Mouse (Mus musculus): ENCODE measurements around the gene Hpn. TPM values are rescaled to one million over a fixed set of nuclear protein-coding genes. Genes with fewer than 3 reads are reported as not detected.

The Hpn gene
- polyA plus RNA-seq, 1 experiment from 2014 or later: 29.0 TPM

GRCm38 (mm10) chr7:31076492-31076891 lies 38.6 kb downstream of the Hpn start, which contains the start of gene Fxyd3:
Gene Fxyd3 (minus strand): TSS chr7:31076704.
- Histone ChIP-seq H3K9me3 (ENCODE audit: control insufficient read depth, low read length) (no peaks in the 10 kb centered on the region), H3K27me3 (replicated peaks; ENCODE audit: control insufficient read depth, insufficient read depth, low read length) (no peaks in the 10 kb centered on the region), H3K4me2 (ENCODE audit: low read length) (peak within 1 kb of the TSS; percentile 34), H3K4me3 (ENCODE audit: low read depth, low read length) (no peak within 1 kb of the TSS), H3K36me3 (ENCODE audit: control insufficient read depth, insufficient read depth, low read length) (no peaks in the 10 kb centered on the region), H3K9ac (ENCODE audit: low read length) (no peak within 1 kb of the TSS), H3K4me1 (replicated peaks; ENCODE audit: control insufficient read depth, insufficient read depth, low read length) (no peaks in the 10 kb centered on the region; the same call in 1 of the 2 replicates), H3K27ac (ENCODE audit: low read depth) (peak within 1 kb of the TSS; percentile 3; the same call in 1 of the 2 replicates)
- 38% methylated on average over 5 of the region's 5 CpGs for WGBS
- DNase-seq (ENCODE audit: low spot score): no peak
- ATAC-seq (replicated peaks; ENCODE audit: low FRiP score, low TSS enrichment, low read depth): peak; percentile 64; the same call in 1 of the 2 replicates

- Histone ChIP-seq H3K4me2 (ENCODE audit: low read length) (no peak overlapping the region), H3K27me3 (replicated peaks; ENCODE audit: control insufficient read depth, insufficient read depth, low read length) (no peaks in the 10 kb centered on the region), H3K4me3 (ENCODE audit: low read depth, low read length) (no peak overlapping the region), H3K4me1 (replicated peaks; ENCODE audit: control insufficient read depth, insufficient read depth, low read length) (peaks cover 8% of the 10 kb centered on the region), H3K27ac (ENCODE audit: low read depth) (no peak overlapping the region), H3K36me3 (ENCODE audit: control insufficient read depth, insufficient read depth, low read length) (no peaks in the 10 kb centered on the region), H3K9me3 (ENCODE audit: control insufficient read depth, low read length) (no peaks in the 10 kb centered on the region), H3K9ac (ENCODE audit: low read length) (no peak overlapping the region)
- DNase-seq (ENCODE audit: low spot score) (no peak), ATAC-seq (replicated peaks; ENCODE audit: low FRiP score, low TSS enrichment, low read depth) (no peak)
- WGBS: 66% methylated on average over 5 of the region's 5 CpGs
Observed at GRCm38 (mm10) chr7:31074713-31075069, 40.4 kb downstream of the Hpn start.

- peaks cover 8% of the 10 kb centered on the region for H3K4me1 ChIP-seq (replicated peaks; ENCODE audit: control insufficient read depth, insufficient read depth, low read length)
- no peak overlapping the region for H3K9ac ChIP-seq (ENCODE audit: low read length)
- H3K4me2 ChIP-seq (ENCODE audit: low read length): no peak overlapping the region
- H3K27me3 ChIP-seq (replicated peaks; ENCODE audit: control insufficient read depth, insufficient read depth, low read length): no peaks in the 10 kb centered on the region
- no peak for DNase-seq (ENCODE audit: low spot score)
- no peaks in the 10 kb centered on the region for H3K9me3 ChIP-seq (ENCODE audit: control insufficient read depth, low read length)
- no peak overlapping the region for H3K27ac ChIP-seq (ENCODE audit: low read depth)
- H3K4me3 ChIP-seq (ENCODE audit: low read depth, low read length): no peak overlapping the region
- ATAC-seq (replicated peaks; ENCODE audit: low FRiP score, low TSS enrichment, low read depth): no peak
- H3K36me3 ChIP-seq (ENCODE audit: control insufficient read depth, insufficient read depth, low read length): no peaks in the 10 kb centered on the region
- WGBS: 36% methylated on average over 7 of the region's 7 CpGs
Observed at GRCm38 (mm10) chr7:31074061-31074712, 40.9 kb downstream of the Hpn start.

DNA sequence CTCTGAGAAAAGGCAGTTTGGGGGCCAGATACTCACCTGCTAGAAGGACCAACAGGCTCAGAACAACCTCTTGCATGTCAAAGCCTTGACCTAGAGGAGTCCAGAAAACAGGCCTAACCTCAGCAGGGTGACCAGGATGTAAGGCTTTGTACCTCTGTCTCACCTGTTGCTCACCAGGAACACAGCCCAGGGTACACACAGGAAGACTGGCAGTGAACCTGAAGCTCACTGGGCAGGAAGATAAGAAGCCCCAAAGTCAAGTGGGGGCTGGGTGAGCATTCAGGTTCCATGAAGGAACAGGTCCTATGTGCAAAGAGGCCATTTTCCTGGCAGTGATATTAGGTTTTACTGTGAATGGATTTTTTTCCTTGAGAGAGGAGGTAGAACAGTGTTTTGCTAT lies 41.5 kb downstream of the Hpn start:
- H3K36me3 ChIP-seq (ENCODE audit: control insufficient read depth, insufficient read depth, low read length): no peaks in the 10 kb centered on the region
- no peak overlapping the region for H3K9ac ChIP-seq (ENCODE audit: low read length)
- H3K4me3 ChIP-seq (ENCODE audit: low read depth, low read length): no peak overlapping the region
- H3K27ac ChIP-seq (ENCODE audit: low read depth): no peak overlapping the region
- H3K27me3 ChIP-seq (replicated peaks; ENCODE audit: control insufficient read depth, insufficient read depth, low read length): no peaks in the 10 kb centered on the region
- no peaks in the 10 kb centered on the region for H3K9me3 ChIP-seq (ENCODE audit: control insufficient read depth, low read length)
- no peak overlapping the region for H3K4me2 ChIP-seq (ENCODE audit: low read length)
- ATAC-seq (replicated peaks; ENCODE audit: low FRiP score, low TSS enrichment, low read depth): no peak
- peaks cover 8% of the 10 kb centered on the region for H3K4me1 ChIP-seq (replicated peaks; ENCODE audit: control insufficient read depth, insufficient read depth, low read length)
- no peak for DNase-seq (ENCODE audit: low spot score)

- Histone ChIP-seq H3K36me3 (ENCODE audit: control insufficient read depth, insufficient read depth, low read length) (no peaks in the 10 kb centered on the region), H3K9ac (ENCODE audit: low read length) (no peak overlapping the region), H3K4me1 (replicated peaks; ENCODE audit: control insufficient read depth, insufficient read depth, low read length) (peaks cover 8% of the 10 kb centered on the region), H3K4me3 (ENCODE audit: low read depth, low read length) (no peak overlapping the region), H3K27ac (ENCODE audit: low read depth) (peak overlapping the region; percentile 51; the same call in 1 of the 2 replicates), H3K27me3 (replicated peaks; ENCODE audit: control insufficient read depth, insufficient read depth, low read length) (no peaks in the 10 kb centered on the region), H3K4me2 (ENCODE audit: low read length) (peak overlapping the region; percentile 6; the same call in 1 of the 2 replicates), H3K9me3 (ENCODE audit: control insufficient read depth, low read length) (no peaks in the 10 kb centered on the region)
- ATAC-seq (replicated peaks; ENCODE audit: low FRiP score, low TSS enrichment, low read depth): no peak
- DNase-seq (ENCODE audit: low spot score): no peak
- 24% methylated on average over 9 of the region's 9 CpGs for WGBS
Observed at GRCm38 (mm10) chr7:31072326-31072725, 42.8 kb downstream of the Hpn start.

- no peak overlapping the region for H3K4me2 ChIP-seq (ENCODE audit: low read length)
- 83% methylated on average over 6 of the region's 6 CpGs for WGBS
- no peak overlapping the region for H3K9ac ChIP-seq (ENCODE audit: low read length)
- H3K4me1 ChIP-seq (replicated peaks; ENCODE audit: control insufficient read depth, insufficient read depth, low read length): peaks cover 8% of the 10 kb centered on the region
- H3K9me3 ChIP-seq (ENCODE audit: control insufficient read depth, low read length): no peaks in the 10 kb centered on the region
- H3K27me3 ChIP-seq (replicated peaks; ENCODE audit: control insufficient read depth, insufficient read depth, low read length): no peaks in the 10 kb centered on the region
- no peaks in the 10 kb centered on the region for H3K36me3 ChIP-seq (ENCODE audit: control insufficient read depth, insufficient read depth, low read length)
- H3K4me3 ChIP-seq (ENCODE audit: low read depth, low read length): no peak overlapping the region
- ATAC-seq (replicated peaks; ENCODE audit: low FRiP score, low TSS enrichment, low read depth) (no peak), DNase-seq (ENCODE audit: low spot score) (no peak)
- no peak overlapping the region for H3K27ac ChIP-seq (ENCODE audit: low read depth)
Observed at GRCm38 (mm10) chr7:31070324-31070723, 44.8 kb downstream of the Hpn start.

- Histone ChIP-seq H3K4me2 (ENCODE audit: low read length) (no peak overlapping the region), H3K27me3 (replicated peaks; ENCODE audit: control insufficient read depth, insufficient read depth, low read length) (no peaks in the 10 kb centered on the region), H3K4me1 (replicated peaks; ENCODE audit: control insufficient read depth, insufficient read depth, low read length) (peaks cover 8% of the 10 kb centered on the region), H3K36me3 (ENCODE audit: control insufficient read depth, insufficient read depth, low read length) (no peaks in the 10 kb centered on the region), H3K27ac (ENCODE audit: low read depth) (no peak overlapping the region), H3K9ac (ENCODE audit: low read length) (no peak overlapping the region), H3K9me3 (ENCODE audit: control insufficient read depth, low read length) (no peaks in the 10 kb centered on the region), H3K4me3 (ENCODE audit: low read depth, low read length) (no peak overlapping the region)
- DNase-seq (ENCODE audit: low spot score) (no peak), ATAC-seq (replicated peaks; ENCODE audit: low FRiP score, low TSS enrichment, low read depth) (no peak)
- 84% methylated on average over 14 of the region's 14 CpGs for WGBS
Observed at GRCm38 (mm10) chr7:31069491-31069890, 45.6 kb downstream of the Hpn start.

DNA sequence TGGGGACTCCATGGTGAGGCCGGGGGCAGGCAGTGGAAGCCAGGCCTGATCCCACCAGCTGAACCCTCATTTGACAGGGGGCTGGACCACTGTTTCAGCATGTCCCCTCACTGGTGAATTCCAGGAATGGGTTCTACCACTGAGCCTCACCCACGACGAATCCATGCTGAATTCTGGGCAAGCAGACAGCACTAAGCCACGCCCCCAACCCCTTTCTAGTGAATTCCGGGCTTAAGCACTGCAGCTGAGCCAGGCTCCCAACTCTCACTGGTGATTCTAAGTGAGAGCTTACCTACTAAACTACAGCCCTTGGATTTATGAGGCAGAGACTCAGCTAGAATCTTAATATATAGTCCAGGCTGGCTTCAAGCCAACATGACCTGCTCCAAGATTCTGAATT lies 47.3 kb downstream of the Hpn start:
- H3K4me2 ChIP-seq (ENCODE audit: low read length): no peak overlapping the region
- DNase-seq (ENCODE audit: low spot score): no peak
- no peak overlapping the region for H3K4me3 ChIP-seq (ENCODE audit: low read depth, low read length)
- H3K36me3 ChIP-seq (ENCODE audit: control insufficient read depth, insufficient read depth, low read length): no peaks in the 10 kb centered on the region
- 41% methylated on average over 5 of the region's 5 CpGs for WGBS
- H3K9ac ChIP-seq (ENCODE audit: low read length): no peak overlapping the region
- H3K27me3 ChIP-seq (replicated peaks; ENCODE audit: control insufficient read depth, insufficient read depth, low read length): no peaks in the 10 kb centered on the region
- H3K9me3 ChIP-seq (ENCODE audit: control insufficient read depth, low read length): no peaks in the 10 kb centered on the region
- no peak overlapping the region for H3K27ac ChIP-seq (ENCODE audit: low read depth)
- peaks cover 8% of the 10 kb centered on the region for H3K4me1 ChIP-seq (replicated peaks; ENCODE audit: control insufficient read depth, insufficient read depth, low read length)
- peak; percentile 51 for ATAC-seq (replicated peaks; ENCODE audit: low FRiP score, low TSS enrichment, low read depth)

- Histone ChIP-seq H3K4me3 (ENCODE audit: low read depth, low read length) (no peak overlapping the region), H3K4me2 (ENCODE audit: low read length) (no peak overlapping the region), H3K27me3 (replicated peaks; ENCODE audit: control insufficient read depth, insufficient read depth, low read length) (no peaks in the 10 kb centered on the region), H3K36me3 (ENCODE audit: control insufficient read depth, insufficient read depth, low read length) (no peaks in the 10 kb centered on the region), H3K9me3 (ENCODE audit: control insufficient read depth, low read length) (no peaks in the 10 kb centered on the region), H3K9ac (ENCODE audit: low read length) (no peak overlapping the region), H3K4me1 (replicated peaks; ENCODE audit: control insufficient read depth, insufficient read depth, low read length) (no peaks in the 10 kb centered on the region), H3K27ac (ENCODE audit: low read depth) (no peak overlapping the region)
- DNase-seq (ENCODE audit: low spot score) (no peak), ATAC-seq (replicated peaks; ENCODE audit: low FRiP score, low TSS enrichment, low read depth) (no peak)
- 81% methylated on average over 12 of the region's 12 CpGs for WGBS
Observed at GRCm38 (mm10) chr7:31063074-31063560, 52.0 kb downstream of the Hpn start.
